Mouse (Mus musculus): Measurements from ENCODE around the gene Gm17018.
A peak's percentile ranks its signal among the peaks of the same experiment; 100 is the strongest.
"Not testable (repeated sequence)": the region's sequence is repeated elsewhere in the genome, so short reads cannot be mapped to it uniquely, and the experiment has no call there.

The Gm17018 gene

DNA sequence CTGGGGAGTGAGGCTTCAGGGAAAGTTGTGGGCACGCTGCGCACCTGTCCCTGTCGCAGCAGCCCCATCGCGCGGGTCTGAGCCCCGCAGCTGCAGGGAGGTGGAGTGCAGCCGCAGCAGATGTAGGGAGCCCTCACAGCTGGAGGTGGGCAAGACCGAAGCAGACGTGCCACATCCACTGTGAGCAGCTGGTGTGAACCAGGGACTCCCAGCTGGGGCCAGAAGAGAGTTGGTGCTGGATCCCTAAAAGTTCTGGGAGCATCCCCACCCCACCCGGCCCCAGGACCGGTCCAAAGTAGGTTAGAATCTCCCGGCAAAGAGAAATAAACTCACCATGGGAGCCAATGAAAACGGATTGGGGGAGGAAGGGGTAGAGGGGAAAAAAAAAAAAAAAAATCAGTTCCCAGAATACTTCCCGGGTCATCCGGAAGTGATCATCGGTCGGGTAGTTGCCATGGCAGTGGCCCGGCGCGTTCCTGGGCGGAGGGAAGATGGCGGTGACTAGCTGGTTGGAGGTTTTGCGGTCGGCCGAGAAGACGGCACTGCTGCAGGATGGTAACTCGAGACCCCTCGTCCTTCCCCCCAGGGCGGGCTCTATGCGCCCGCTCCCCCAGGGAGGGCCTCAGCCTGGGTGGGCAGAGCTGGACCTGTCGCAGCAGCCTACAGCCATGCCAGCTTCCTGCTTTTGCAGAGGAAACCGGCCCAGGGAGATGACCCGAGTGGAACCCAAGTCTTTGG is at the start of gene Gm17018, which contains the start of gene Poll:
TSS of gene Gm17018 (plus strand) at position 463 of the 738 bp plus-strand sequence.
TSS of gene Poll (minus strand) at position 379 of the 738 bp plus-strand sequence.
- peak; percentile 90 for DNase-seq (ENCODE audit: extremely low spot score, low spot score)

DNA sequence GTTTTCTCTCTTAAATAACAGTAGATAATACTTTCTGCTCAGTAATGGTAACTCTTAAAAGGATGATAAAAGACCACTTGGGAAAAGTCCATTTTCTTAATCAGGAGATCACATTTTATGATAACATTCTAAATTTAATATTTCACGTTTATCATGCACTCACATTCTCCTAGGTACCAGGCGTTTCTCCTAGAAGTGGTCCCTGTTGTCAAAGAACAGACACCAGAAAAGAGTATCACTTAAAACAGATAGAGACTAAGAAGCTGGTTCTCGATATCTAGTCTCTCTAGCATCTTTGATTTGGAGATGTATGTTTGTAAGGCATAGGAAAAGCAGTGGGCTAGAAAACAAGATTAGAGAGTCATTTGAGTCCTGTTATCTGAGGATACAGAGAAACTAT is 49.7 kb upstream of the Gm17018 start:
- no peak for DNase-seq (ENCODE audit: extremely low spot score, low spot score)

DNA sequence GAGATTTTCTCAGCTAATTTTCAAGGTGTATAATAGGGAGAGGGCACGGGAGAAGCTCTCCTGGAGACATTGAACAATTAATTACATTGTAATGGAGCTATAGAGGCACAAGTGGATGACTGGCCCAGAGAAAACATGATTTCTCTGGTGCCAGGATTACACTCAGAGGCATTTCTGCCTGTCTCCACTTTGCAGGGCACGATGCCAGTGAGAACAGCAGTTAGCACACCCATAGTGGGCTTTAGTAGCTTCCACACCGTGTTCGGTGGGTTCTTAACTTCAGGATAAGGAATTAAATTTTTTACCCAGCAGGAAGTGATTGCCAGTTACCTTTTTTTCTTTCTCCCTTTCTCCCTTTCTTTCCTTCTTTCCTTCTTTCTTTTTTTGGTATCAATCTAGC is 49.0 kb upstream of the Gm17018 start:
- no peak for DNase-seq (ENCODE audit: extremely low spot score, low spot score)

DNA sequence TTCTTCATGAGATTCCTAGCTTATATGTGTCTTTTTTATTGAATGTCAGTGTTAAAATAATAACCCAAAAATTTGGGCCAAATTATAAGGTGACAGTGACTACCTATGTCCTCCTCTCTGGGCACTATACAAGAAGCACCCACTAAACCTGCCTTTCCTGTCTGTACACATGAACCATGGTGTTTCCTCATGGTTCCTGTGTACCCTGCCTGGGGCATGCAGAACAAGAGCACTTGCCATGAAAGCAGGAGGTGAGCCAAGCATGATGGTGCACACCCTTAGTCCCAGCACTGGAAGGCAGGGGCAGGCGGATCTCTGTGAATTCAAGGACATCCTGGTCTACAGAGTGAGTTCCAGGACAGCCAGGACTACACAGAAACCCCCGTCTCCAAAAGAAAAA is 45.1 kb upstream of the Gm17018 start:
- no peak for DNase-seq (ENCODE audit: extremely low spot score, low spot score)

DNA sequence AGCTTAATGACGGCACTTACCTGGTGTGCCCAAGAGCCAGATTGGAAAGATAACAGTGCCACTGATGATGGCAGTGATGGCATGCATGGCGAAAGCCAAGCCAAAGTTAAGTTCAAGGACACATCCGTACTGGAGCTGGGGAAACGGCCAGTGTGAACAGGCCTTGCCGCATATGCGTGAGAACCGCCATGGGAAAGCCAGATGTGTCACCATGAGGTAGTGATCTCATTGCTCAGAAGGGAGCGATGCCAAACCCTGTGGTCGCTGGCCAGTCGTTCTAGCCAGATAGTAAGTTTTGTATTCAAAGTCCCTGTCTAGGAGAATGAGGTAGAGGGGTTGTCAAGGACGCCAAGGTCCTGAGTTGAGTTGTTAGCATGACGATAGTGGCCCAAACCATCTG is 44.2 kb upstream of the Gm17018 start:
- DNase-seq (ENCODE audit: extremely low spot score, low spot score) = no peak

DNA sequence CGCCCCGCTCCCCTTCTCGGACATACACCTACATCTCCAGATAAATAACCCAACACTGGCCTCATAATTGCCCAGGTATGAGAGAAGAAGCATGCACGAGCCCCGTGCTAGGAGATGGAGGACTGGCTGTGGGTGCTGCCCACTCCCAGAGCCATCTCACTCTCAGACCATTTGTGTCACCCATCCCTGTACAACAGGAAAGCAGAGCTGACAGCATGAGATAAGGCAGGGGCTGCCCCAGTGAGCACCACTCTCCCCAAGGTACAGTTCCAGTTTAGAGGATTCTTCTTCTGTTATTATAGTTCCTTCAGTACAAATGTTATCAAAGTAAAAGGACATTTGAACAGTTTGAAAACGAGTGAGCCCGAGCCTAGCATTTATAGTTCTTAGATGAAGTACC is 33.0 kb upstream of the Gm17018 start:
- no peak for DNase-seq (ENCODE audit: extremely low spot score, low spot score)

DNA sequence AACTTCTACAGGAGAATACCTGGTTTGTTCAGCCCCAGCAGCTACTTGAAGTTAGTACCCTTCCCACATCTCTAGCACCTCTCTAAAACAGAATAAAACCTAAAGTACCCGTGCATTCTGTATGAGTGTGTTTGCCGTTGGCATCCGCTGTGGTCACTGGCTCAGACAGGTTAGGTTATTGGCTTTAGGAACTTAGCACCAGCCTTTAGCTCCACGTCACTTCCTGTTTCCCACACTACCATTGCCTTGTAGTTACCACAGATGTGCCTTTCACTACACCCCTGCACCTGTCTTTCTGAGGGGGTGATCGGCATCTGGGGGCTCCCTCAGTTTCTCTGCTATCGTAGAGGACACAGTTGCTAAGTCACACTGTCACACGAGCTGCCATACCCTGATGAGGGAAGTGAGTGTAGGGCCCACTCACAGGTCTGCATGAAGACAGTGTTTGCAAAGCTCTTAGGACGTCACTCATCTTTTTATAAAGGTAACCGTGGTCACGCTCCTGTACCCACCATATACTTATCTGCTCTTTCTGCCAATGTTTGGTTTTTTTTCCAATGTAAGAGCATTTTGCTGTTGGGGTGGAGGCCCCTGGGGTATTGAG is 32.4 kb upstream of the Gm17018 start:
- no peak for DNase-seq (ENCODE audit: extremely low spot score, low spot score)

DNA sequence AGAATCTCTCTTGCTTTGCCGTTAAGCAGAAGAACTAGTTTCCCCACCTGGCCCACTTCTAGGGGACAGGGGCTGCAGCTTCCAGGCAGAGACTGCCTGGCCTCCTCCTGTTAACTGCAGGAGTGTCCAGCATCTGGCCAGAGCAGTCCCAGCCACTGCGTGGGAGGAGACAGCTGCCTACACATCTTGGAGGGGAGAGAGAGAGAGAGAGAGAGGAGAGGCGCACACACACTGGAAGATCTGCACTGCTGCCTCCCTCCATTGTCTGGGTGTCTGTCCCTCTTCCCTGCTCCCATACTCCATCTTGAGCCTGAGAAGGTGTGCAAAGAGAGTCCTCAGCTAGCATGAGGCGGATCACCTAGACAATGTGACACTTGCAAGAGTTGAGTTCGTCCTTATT is 31.1 kb upstream of the Gm17018 start:
- no peak for DNase-seq (ENCODE audit: extremely low spot score, low spot score)

DNA sequence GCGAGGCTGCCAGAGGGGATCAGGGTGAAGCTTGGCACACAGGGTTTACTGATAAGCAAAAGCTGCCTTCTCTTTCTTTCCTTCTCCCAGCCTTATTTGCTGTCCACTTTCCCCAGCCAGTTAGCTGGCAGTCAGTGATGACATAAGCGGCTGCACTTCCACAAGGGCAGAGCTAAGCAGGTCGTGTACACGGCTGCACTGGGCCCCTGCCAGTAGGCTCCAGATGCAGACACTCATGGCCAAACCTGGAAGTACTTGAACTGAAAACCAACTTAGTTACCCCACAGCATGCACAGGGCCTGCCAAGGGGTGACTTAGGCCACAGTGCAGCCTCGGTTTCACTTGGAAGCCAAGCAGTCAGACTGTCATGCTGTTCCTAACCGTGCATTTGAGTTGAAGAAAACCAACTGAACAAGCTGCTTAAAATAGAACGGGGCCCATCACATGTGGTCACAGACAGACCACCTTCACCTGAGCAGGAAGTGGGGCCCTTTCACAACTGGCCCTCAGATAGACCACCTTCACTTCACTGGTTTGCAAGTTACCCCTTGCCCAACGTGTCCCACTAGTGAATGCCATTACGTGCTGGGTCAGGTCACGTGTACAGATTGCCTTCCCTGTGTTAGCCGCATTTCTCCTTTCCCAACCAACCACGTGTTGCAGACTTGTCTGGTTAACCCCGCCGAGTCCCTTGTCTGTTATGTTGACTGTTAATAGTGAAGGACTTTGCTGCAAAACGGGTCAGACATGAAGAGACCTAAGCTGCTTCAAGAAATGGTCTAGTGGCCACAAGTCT is 30.0 kb upstream of the Gm17018 start:
- no peak for DNase-seq (ENCODE audit: extremely low spot score, low spot score)

DNA sequence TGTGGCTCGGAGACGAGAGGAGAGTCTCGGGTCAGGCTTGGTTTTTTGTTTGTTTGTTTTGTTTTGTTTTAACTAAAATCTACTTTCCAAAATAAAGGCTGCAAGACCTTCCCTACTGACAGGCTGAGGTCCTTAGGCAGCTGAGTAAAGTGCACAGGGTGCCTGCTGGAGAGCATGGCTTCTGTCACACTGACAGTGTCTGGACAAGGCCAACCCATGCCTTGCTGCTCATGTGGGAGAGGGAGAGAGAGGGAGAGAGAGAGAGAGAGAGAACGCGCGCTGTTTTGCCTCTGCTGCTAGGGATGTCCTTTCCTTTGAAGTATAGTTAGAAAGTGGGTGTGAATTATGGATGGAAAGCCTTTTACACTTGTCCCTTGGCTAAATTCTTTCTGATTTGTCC is 28.9 kb upstream of the Gm17018 start:
- DNase-seq (ENCODE audit: extremely low spot score, low spot score) = no peak

DNA sequence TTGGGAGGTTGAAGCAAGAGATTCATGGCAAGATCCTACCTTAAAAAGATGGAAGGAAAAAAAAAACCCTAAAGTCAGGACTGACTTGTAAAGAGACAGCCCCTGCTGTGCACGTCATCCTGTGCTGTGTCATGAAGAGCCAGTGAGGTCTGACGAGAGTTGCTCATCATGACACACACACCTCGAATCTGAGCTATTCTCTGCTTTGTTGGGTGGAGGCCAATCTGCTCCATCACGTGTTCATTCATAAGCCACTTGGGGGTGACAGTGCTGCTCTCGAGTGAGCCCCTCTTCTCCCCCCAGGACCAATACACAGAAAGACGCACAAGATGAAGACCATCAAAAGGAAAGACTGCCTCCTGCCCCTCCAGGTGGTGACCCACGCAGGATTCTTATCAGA is 26.8 kb upstream of the Gm17018 start:
- no peak for DNase-seq (ENCODE audit: extremely low spot score, low spot score)

DNA sequence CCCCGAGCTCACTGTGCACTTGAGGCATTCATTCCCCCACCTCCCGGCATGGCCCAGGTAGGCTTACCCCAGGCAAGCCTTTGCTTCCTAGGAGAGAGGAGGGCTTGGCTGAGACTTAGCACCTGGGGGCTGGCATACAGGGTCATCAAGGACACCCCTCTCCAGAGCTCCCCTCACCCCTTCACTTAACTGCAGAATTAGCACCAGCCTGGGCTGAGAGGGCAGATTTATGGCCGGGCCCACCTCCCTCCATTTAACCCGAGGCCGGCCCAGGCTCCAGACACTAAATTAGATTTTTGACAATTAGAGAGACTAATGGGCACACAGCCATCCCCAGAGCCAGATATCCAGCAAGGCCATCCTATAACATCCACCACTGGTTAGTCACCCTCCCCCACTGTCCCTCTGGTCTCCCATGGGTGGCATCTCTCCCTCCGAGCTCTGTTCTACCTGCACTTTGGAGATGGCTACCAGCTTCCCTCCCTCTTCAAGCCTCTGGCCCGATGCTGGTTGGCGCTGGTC is 25.1 kb upstream of the Gm17018 start:
- DNase-seq (ENCODE audit: extremely low spot score, low spot score) = no peak

DNA sequence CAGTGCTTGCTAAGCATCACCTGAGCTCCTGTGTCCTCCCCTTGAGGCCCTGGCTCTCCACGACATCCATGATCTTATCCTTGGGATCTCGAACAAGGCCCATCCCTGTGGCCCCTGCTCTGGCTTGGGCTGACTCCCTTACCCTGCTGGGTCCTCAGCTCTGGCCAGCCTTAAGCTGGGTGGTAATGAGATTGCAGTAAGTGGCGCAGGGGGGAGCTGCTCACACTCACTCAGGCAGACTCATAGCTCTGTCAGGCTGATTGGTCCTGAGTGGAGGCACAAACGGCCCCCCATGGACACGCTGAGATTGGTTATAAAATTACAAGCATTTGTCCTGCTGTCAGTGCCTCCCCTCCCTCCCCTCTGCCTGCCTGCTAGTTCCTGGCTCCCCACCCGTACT is 24.5 kb upstream of the Gm17018 start:
- no peak for DNase-seq (ENCODE audit: extremely low spot score, low spot score)

DNA sequence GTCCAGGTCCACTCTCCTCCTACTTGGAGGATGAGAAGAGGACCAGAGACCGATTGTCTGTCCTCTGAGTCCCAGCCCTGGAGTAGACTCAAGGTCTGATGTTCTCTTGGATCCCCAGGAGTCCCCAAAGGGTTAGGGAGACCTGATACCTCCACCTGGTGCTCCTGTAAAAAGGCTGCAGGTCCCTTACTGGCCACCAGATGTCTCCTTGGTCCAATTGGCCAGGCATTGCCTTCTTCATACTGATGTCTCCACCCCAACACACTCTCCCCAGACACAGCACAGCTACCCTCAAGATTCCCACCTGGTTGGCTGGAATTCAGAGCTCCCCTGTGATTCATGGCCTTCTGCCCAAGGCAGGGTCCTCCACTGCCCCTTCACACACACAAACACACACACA is 22.9 kb upstream of the Gm17018 start:
- DNase-seq (ENCODE audit: extremely low spot score, low spot score) = no peak

DNA sequence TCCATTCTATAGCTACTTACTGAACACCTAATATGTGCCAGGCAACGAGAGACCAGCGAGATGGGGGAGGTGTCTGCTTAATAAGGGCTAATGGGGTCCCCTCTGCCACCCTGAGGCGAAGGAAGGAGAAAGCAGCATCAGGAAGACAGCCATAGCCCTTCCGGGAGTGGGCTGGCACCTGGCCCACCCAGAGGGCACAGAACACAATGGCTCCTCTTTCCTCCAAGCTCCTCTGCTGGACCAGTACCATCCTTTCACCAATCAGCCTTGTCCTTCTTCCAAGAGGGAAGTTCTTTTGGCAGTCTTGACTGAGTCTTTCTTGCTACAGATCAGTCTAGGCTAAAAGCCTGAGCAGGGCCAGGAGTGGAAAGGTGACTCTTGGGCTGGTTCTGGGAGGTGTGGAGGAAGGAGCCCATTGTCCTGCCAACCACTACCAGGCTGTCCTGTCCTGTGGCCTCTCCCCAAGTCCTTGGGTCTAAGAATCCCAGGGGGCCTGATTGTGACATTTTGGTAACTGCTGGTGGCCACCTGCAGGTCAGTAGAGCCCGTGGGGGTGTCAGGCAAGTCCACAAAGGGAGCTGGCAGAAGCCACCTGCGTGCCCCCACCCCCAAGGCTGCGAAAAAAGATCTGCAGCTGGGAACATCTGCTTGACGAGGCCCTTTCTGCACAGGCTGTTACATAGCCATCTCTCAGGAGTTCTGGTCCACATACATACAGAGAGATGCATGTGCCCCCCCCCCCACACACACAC is 19.6 kb upstream of the Gm17018 start:
- no peak for DNase-seq (ENCODE audit: extremely low spot score, low spot score)

DNA sequence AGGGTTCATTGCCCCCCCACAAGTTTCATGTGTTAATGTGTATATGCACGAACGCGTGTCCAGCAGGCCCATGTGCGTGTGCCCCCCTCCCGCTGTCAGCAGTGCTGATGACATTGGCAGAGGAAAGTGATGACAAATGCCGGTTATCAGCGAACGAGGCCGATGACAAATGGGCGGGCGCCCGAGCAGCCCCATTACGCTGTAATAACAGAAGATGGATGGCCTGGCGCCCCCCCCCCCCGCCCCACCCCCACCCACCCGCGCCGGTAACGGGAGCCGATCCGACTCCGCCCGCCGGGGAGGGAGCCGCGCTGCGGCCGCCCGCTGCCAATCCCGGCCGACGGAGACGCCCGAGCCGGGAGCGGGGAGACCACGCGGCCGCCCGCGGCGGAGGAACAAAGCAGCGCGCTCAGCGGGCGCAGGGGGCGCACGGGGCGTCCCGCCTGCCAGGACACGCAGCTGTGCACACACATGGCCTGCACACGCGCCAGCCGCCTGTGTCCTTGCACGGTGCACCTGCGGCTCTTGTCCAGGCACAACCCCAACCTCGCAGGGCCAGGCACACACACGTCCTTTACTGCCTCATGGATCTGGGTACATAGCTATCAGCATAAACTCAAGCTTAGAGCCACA is 18.9 kb upstream of the Gm17018 start:
- peak; percentile 79 for DNase-seq (ENCODE audit: extremely low spot score, low spot score)

DNA sequence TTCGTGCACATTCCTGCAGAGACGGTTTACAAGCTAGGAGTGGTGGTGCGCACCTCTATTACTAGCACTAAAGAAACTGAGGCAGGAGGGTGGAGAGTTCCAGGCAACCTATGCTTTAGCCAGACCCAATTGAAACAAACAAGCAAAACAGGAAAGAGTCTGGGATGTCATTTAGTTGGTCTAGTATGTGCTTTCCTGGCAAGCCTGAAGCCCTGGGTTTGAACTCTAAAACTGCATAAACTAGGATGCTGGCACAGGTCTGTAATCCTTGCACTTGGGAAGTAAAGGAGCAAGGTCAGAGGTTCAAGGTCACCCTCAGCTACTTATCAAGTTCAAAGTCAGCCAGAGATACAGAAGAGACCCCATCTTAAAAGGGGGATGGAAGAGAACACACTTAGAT is 18.4 kb upstream of the Gm17018 start:
- no peak for DNase-seq (ENCODE audit: extremely low spot score, low spot score)

DNA sequence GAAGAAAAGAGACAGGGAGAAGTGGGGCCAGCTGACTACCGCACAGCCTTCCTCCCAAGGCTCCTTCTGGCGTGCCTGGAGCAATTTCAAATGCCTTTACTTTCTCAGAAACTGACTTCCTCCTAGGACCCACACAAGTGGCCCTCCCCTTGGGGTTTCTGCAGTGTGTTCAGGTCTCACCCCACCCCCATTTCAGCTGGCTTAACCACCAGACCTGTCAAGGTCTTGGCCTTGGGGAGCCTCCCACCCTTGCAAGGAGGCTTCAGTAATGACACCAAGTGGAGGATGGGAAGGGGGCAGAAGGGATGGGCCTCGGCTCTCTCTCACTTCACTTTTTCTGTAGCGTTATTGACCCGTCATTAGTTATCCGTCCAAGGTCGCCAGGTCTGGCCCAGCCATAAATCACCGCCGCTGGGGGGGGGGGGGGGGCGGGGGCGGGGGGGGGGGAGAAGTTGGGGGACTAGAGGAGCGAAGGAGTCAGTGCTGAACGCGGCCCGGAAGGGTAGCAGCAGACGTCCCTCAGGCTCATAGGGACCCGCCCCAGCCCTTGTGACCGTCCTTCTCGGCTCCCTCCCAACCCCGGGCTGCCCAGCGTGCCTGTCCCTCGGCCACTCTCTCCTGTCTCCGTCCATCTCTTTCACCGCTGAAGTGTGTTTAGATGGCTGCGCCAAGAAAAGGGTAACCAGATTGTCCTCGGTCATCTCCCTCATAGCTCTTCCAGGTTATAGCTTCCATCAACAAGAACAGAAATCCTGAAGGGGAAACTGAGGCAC is 16.1 kb upstream of the Gm17018 start:
- DNase-seq (ENCODE audit: extremely low spot score, low spot score) = peak; percentile 50

DNA sequence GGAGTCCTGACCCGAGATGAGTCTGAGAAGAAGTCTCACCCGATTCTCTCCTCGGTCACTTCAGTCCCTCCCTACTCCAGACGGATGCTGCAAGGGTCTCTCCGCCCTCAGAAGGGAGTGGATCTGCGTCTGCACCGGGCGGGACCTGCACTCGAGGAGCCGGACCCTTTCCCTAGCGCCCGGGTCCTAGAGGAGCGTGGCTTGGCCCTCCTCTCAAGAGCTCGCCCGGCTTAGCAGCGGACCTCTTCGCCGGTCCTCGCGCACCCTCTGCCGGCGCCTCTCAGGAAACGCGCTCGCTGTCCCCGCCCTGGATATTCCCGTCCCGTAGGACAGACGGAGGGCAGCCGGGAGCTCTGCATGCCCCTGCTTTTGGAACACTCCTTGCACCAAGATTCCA is 15.5 kb upstream of the Gm17018 start:
- peak; percentile 84 for DNase-seq (ENCODE audit: extremely low spot score, low spot score)

DNA sequence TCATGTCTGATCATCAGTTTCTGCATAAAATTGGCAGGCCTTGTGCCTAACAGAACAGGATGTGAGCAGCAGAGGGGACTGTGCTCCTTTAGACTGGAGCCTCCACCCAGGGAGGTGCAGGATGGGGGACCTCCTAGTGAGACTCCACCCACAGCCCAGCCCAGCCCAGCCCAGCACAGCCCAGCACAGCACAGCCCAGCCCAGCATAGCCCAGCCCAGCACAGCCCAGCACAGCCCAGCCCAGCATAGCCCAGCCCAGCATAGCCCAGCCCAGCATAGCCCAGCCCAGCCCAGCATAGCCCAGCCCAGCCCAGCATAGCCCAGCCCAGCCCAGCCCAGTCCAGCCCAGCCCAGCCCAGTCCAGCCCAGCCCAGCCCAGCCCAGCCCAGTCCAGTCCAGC is 12.2 kb upstream of the Gm17018 start:
- not testable (repeated sequence) for DNase-seq (ENCODE audit: extremely low spot score, low spot score)
